Mouse (Mus musculus): ENCODE results near the gene Magea8. TPM values are rescaled to one million over a fixed set of nuclear protein-coding genes. Genes with fewer than 3 reads are reported as not detected.

Gene Magea8
- polyA plus RNA-seq (2014; fragmentation: Illumina TruSeq; extraction: RNeasy Lipid Tissue Mini Kit (QIAGEN cat#74804); ENCODE audit: low read depth, low replicate concordance): not detected

GRCm38 (mm10) chrX:154995750-154996149 lies at the start of gene Magea8:
Magea8 (minus strand) TSS chrX:154995850.

DNA sequence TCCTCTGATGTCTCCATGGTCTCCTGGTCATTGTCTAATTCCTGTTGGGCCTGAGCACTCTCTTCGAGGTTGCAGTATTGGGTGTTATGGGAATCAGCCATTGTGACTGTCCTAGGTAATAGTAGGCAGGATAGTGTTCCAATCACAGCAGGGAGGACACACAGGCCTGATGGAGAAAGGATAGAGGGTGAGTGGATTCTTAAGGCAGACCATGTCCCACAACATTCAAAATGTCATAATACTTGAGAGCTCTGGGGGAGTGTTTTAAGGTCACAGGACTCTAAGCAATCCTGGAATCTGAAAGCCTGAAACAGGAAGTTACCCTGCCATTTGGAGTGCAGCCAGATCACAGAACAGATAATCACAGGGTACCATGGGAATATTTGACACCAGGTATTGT lies 46.2 kb downstream of the Magea8 start, which contains the start of gene Magea3:
Magea3 (minus strand) TSS at position 101 of the 400 bp plus-strand sequence.

GRCm38 (mm10) chrX:154935887-154936286 lies 59.8 kb downstream of the Magea8 start, which contains the start of gene Magea6:
Magea6 (minus strand) TSS chrX:154935987.

Other genes starting within 250 kb of the Magea8 start
- gene Cldn34b1, start 105.6 kb downstream of the Magea8 start, polyA plus RNA-seq (2014; fragmentation: Illumina TruSeq; extraction: RNeasy Lipid Tissue Mini Kit (QIAGEN cat#74804); ENCODE audit: low read depth, low replicate concordance): not detected
- not detected for gene Magea6, start 59.9 kb downstream of the Magea8 start, polyA plus RNA-seq (2014; fragmentation: Illumina TruSeq; extraction: RNeasy Lipid Tissue Mini Kit (QIAGEN cat#74804); ENCODE audit: low read depth, low replicate concordance)
- not detected for gene Magea3, start 46.3 kb downstream of the Magea8 start, polyA plus RNA-seq (2014; fragmentation: Illumina TruSeq; extraction: RNeasy Lipid Tissue Mini Kit (QIAGEN cat#74804); ENCODE audit: low read depth, low replicate concordance)
- gene Magea5, start 67.3 kb upstream of the Magea8 start, polyA plus RNA-seq (2014; fragmentation: Illumina TruSeq; extraction: RNeasy Lipid Tissue Mini Kit (QIAGEN cat#74804); ENCODE audit: low read depth, low replicate concordance): not detected
- gene Magea1, start 93.9 kb upstream of the Magea8 start, polyA plus RNA-seq (2014; fragmentation: Illumina TruSeq; extraction: RNeasy Lipid Tissue Mini Kit (QIAGEN cat#74804); ENCODE audit: low read depth, low replicate concordance): not detected
- not detected for gene Magea2, start 97.8 kb upstream of the Magea8 start, polyA plus RNA-seq (2014; fragmentation: Illumina TruSeq; extraction: RNeasy Lipid Tissue Mini Kit (QIAGEN cat#74804); ENCODE audit: low read depth, low replicate concordance)
- gene Cldn34b2, start 132.6 kb upstream of the Magea8 start, polyA plus RNA-seq (2014; fragmentation: Illumina TruSeq; extraction: RNeasy Lipid Tissue Mini Kit (QIAGEN cat#74804); ENCODE audit: low read depth, low replicate concordance): not detected
- 238 TPM for gene Sat1, start 220.6 kb upstream of the Magea8 start, polyA plus RNA-seq (2014; fragmentation: Illumina TruSeq; extraction: RNeasy Lipid Tissue Mini Kit (QIAGEN cat#74804); ENCODE audit: low read depth, low replicate concordance)